Mouse (Mus musculus) lung, postnatal 25 days (tissue): Measurements from ENCODE around the gene Olfr772.
"Not testable (repeated sequence)": the region's sequence is repeated elsewhere in the genome, so short reads cannot be mapped to it uniquely, and the experiment has no call there.

ENCODE experiments used
- DNase-seq: peaks from one replicate; pipeline ENCODE4 v3.0.0; 2022; ENCODE audit warnings: low spot score

Gene Olfr772

DNA sequence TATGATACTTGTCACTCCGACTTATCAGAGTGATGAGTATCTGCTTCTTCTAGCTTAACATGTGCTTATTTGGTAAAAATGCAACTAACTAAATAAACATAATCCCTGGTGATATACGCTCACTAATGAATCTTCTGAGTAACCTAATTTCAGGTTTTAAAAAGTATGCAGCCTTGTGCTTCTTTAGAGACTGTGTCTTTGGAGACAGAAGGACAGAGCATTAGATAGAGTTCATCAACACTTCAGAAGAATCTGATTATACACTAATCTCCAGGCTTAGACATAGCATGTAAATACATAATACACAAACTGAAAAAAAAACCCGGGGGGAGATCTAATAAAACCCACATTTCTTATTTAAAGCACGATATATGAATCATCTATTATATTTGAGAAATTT is at the start of gene Olfr772:
Olfr772 (minus strand) TSS at position 101 of the 400 bp plus-strand sequence.
- not testable (repeated sequence) for DNase-seq

DNA sequence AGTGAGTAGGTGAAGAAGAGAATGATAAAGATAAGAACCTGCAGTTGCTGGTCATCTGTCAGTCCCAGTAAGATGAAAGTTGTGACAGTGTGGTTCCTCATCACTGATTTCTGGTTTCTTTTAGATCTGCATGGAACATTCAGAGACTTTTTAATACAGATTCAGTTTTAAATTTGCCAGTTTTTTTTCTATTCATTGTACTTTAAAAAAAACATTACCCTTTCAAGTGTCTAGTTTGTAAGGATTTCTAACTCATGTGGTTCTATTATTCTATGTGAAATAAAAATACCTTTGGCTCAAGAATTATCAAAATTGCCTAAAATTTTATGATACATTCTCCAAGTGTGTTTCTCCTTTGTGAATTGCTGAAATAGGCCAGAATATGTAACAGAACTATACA is 9.6 kb upstream of the Olfr772 start, which contains the start of gene Olfr773:
Olfr773 (minus strand) TSS at position 101 of the 400 bp plus-strand sequence.
- not testable (repeated sequence) for DNase-seq

DNA sequence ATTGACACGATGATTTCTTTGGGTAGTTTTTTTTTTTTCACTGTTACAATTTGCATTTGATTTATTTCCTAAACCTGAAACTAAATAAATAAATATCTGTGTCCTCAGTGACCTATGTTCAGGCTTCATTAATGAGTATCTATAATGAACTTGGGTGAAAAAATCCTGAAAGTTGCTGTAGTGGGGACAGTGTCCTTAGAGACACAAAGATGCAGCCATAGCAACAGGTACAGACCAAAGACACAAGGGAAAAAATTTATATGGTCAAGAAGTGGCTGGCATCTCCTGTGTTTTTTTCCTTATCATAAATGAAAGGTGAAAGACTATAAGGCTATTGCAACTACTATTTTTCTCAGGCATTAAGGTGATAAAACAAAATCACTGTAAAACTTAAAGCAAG is 13.1 kb downstream of the Olfr772 start, which contains the start of gene Olfr771:
Olfr771 (minus strand) TSS at position 101 of the 400 bp plus-strand sequence.
- DNase-seq = no peak

DNA sequence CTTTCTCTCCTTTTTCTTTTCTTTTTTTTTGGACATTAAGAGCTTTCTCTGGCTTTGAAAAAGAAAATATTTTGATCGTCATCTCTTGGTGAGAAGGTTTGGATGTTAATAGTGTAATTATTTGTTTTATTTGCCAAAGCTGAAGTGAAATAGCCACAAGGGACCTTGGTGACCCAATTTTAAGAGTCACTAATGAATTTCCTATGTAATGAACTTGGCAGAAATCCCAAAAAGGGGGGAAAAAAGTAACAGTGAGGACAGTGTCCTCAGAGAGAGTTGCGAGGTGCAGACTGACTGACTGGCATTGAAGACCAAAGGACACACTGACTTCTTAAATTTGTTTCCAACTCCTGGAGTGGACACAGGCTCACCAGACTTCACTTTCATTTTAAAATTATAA is 38.8 kb downstream of the Olfr772 start, which contains the start of gene Olfr770:
Olfr770 (minus strand) TSS at position 101 of the 400 bp plus-strand sequence.
- no peak for DNase-seq
